Mouse (Mus musculus) kidney, adult 2 months (tissue): ENCODE results near the gene Gm4791.

ENCODE experiments used
- CTCF ChIP-seq: fragments of 200-500 bp; conservative IDR thresholded peaks from 2 replicates; pipeline ENCODE4 v1.5.1; 2011; ENCODE audit warnings: low read depth, mild to moderate bottlenecking, control low read depth, low read length, moderate library complexity, mixed read lengths; ENCODE audit not compliant: insufficient read depth, insufficient read length
- POLR2A ChIP-seq: fragments of 200-500 bp; IDR thresholded peaks from one replicate; pipeline ENCODE4 v1.6.1; 2011; ENCODE audit warnings: low read depth, low read length, control low read depth

GRCm38 (mm10) chr9:46969406-46969805, 29.1 kb upstream of the Gm4791 start:
- TF ChIP-seq CTCF (no peak), POLR2A (no peak)
